Mouse (Mus musculus) ES-Bruce4 (cell line): ENCODE data around the gene Rfxank.

ENCODE experiments used
- CTCF ChIP-seq: IDR thresholded peaks from one replicate; pipeline ENCODE4 v1.8.1; 2011; ENCODE audit warnings: low read depth, low read length
- POLR2A ChIP-seq: IDR thresholded peaks from one replicate; pipeline ENCODE4 v1.8.1; 2011; ENCODE audit warnings: low read length; ENCODE audit not compliant: insufficient read depth

- TF ChIP-seq CTCF (no peak), POLR2A (peak; percentile 48)
Observed at GRCm38 (mm10) chr8:70120667-70121066, 18.3 kb downstream of the Rfxank start, which contains the start of gene Ncan.
